Mouse (Mus musculus): ENCODE data around the gene Shc2.

The Shc2 gene

GRCm38 (mm10) chr10:79637128-79638110 is at the start of gene Shc2:
Gene Shc2, minus strand, starts transcription at chr10:79637918.
- no peak for DNase-seq (ENCODE audit: low read depth, low spot score)

DNA sequence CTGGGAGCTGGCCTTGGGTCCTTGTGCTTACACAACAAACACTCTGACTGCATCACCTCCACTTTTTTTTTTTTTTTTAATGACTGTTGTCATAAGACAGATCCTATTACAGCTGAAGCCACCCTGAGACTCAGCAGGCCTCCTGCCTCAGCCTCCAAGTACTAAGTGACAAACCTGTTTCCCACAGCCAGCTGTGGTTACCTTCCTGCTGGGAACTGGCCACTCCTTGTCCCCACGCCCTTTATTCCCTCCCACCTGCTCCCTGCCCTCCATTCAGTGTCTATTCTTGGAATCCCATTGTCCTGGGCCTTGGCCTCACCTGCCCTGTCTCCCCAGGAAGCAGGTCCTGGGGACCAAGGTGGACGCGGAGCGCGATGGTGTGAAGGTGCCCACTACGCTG is 49.8 kb upstream of the Shc2 start:
- no peak for DNase-seq (ENCODE audit: low read depth, low spot score)

GRCm38 (mm10) chr10:79686691-79687090 is 49.0 kb upstream of the Shc2 start:
- DNase-seq (ENCODE audit: low read depth, low spot score), result no peak

DNA sequence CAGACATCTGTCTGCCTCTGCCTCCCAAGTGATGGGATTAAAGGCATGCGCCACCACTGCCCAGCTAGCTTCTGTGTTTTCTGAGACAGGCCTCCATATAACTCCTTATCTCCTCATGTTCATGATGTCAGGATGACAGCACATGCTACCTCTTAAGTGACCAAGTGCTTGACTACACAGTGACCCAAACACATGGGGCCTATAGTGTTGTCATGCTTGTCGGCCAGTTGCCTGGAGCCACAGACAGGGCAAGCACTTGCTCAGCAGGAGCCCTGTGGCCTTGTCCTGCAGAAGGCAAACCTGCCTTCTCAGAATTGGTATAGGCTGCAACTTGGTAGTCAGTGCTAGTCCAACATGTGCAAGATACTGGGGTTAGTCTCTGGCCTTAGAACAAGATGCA is 48.5 kb upstream of the Shc2 start:
- no peak for DNase-seq (ENCODE audit: low read depth, low spot score)

DNA sequence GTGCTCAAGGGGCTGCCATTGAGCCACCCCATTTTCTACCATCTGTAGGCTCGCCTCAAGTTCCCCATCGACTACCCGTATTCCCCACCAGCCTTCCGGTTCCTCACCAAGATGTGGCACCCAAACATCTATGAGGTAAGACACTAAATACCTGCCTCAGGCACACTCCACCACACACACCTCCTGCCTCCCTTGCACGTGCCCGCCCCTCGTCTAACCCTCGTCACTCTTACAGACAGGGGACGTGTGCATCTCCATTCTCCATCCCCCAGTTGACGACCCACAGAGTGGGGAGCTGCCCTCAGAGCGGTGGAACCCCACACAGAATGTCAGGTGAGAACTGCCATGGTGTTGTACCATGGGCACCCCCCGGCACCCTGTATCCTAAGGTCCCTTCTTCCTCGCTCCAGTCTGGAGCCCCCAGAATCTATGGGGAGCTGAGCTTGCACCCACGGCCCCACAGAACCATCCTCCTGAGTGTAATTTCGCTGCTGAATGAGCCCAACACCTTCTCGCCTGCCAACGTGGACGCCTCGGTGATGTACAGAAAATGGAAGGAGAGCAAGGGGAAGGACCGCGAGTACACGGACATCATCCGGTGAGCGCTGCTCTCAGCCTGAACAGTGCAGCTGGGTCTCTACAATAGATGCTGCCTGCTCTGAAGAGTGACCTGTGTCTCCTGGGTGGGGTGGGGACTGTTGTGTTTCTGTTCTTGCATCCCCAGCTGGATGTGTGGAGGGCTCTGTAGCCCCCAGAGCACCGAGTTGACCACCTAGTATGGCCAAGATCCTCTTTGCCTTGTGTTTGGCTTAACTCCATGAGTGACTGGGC is 47.3 kb upstream of the Shc2 start:
- no peak for DNase-seq (ENCODE audit: low read depth, low spot score)

GRCm38 (mm10) chr10:79683726-79684640 is 46.3 kb upstream of the Shc2 start:
- no peak for DNase-seq (ENCODE audit: low read depth, low spot score)

DNA sequence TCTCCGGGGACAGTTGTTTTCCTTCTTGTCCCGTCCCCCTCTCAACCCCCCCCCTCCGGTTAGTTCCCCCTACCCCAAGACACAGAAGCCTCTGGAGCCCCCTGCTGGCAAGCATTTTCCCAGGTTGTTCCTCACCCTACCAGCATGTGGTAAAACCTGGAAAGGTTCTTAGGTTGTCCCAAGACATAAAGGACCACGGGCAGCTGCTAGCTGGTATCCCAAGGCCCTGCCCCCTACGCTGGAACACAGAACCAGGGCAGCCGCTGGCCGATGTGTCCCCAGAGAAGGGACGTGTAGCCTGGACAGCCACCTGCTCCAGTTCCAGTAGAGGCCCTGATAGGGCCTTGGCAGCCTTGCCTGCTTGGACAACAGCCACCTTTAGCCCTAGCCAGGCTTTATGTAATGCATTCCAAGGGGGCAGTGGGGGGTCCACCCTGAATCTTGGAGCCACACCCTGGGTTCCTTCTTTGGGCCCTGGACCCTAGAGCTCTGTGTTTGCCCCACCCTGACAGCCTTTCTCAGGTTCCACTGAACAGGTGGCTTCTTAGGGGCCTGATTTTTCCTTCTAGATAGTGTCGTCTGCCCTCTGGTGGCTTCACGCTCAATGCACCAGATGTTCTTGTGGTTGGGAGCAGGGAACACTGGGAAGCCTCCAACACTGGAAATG is 45.3 kb upstream of the Shc2 start:
- peak; percentile 68 for DNase-seq (ENCODE audit: low read depth, low spot score)

- DNase-seq (ENCODE audit: low read depth, low spot score), result peak; percentile 63
Observed at GRCm38 (mm10) chr10:79682551-79682915, 44.8 kb upstream of the Shc2 start.

GRCm38 (mm10) chr10:79681591-79682245 is 44.0 kb upstream of the Shc2 start, which contains the start of gene Cdc34:
Gene Cdc34, plus strand, starts transcription at chr10:79682195.
- peak; percentile 100 for DNase-seq (ENCODE audit: low read depth, low spot score)

DNA sequence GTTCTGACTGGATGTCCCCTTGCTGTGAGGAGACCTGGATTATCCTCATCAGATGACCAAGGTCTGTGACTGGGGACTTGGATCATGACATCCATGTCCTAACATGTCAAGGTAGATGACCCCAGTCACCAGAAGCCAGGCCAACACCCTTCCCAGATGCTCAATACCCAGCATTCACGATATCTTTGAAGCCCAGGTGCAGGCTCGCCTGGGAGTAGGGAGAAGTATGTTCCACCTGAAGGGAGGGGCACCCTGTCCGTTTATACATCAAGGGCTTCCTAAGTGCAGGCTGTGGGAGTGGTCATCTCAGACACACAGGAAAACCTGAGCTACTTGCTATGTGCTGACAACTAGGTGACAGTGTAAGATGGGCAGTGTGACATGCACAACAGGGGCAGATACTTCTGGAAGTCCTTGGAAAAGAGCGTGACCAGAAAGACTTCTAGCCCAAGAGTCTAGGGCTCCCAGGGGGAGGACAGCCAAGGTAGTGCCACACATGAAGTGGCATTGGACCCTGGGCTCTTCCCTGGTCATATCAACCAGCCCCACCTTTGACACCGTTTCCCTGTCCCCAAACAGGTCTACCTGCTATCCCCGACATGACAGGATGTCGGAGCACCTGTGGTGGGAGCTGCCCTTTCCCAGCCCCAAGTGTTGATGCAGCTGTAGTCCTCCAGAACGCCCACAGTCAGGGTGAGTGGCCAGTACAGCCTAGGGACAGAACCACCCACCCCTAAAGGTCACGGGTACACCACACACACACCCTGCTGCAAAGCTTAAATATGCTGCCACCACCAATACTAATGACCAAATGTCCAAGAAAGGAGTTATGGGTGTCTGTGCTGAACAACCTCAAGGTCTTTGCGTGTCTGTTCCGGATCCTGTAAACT is 43.1 kb upstream of the Shc2 start:
- DNase-seq (ENCODE audit: low read depth, low spot score), result no peak

GRCm38 (mm10) chr10:79675346-79676035 is 37.8 kb upstream of the Shc2 start:
- no peak for DNase-seq (ENCODE audit: low read depth, low spot score)

GRCm38 (mm10) chr10:79673054-79673453 is 35.3 kb upstream of the Shc2 start:
- DNase-seq (ENCODE audit: low read depth, low spot score), result no peak

DNA sequence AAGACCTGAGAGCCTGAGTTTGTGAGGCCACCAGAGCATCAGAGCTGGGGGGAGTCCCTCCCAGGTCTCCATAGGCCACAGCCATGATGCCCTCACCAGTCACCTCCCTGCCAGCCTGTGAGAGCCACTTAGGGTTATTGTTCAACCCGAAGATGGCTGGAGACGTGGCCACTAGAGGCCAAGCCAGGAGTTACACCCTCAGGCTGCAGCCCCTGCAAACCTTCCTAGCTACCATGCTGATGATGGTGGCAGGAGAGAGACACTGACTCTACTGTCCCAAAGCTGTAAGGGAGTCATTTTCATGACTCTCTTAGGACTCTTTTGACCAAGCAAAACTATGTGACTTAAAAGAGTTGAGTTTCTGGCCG is 34.4 kb upstream of the Shc2 start:
- peak; percentile 23 for DNase-seq (ENCODE audit: low read depth, low spot score)

DNA sequence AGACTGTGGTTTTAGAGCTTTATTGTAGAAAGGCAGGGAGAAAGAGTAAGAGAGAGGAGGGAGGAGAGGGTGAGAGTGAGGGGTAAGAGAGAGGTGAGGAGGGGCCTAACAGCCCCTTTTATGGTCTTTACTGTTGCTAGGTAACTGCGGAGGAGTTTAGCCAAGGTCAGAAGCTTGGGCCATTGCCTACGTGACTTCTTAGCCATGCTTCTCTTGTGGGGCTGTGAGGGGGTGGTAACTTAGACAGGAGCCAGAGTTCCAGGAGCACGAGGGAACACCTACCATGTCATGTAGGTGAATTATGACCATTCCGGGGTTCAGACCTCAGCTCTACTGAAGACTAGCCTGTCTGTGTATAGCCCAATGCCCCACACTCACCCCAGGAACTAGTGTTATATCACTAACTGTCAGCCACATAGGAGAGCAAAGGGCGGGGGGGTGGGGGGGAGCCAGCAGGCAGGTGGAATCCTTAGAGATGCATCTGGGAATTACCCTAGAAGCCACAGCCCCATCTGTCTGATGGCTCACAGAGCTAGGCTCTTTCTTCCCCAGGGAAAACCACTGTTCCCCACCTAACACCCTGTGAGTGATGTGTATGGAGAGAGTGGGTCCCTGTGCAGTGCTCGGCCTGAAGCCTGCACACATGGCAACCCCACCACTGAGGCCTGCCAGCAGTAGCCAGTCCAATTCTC is 33.8 kb upstream of the Shc2 start:
- no peak for DNase-seq (ENCODE audit: low read depth, low spot score)

- DNase-seq (ENCODE audit: low read depth, low spot score), result no peak
Observed at GRCm38 (mm10) chr10:79670071-79670888, 32.6 kb upstream of the Shc2 start.

- peak; percentile 83 for DNase-seq (ENCODE audit: low read depth, low spot score)
Observed at GRCm38 (mm10) chr10:79669576-79670057, 31.9 kb upstream of the Shc2 start.

All from A20 (cell line).